Mouse (Mus musculus): ENCODE data around the gene Mlkl.
"Not testable (repeated sequence)": the region's sequence is repeated elsewhere in the genome, so short reads cannot be mapped to it uniquely, and the experiment has no call there.

Gene Mlkl

GRCm38 (mm10) chr8:111313961-111314360 is 24.0 kb downstream of the Mlkl start:
- in situ Hi-C loops (cut with MboI): not testable (repeated sequence)

- in situ Hi-C loops (cut with MboI): no loop called here
These were observed 25.2 kb downstream of the Mlkl start for GRCm38 (mm10) chr8:111312758-111313162.

- in situ Hi-C loops (cut with MboI): not testable (repeated sequence)
These were observed 28.0 kb downstream of the Mlkl start for GRCm38 (mm10) chr8:111310006-111310405.

GRCm38 (mm10) chr8:111305031-111305730 is 32.8 kb downstream of the Mlkl start:
- in situ Hi-C loops (cut with MboI): no loop called here

GRCm38 (mm10) chr8:111304359-111304758 is 33.6 kb downstream of the Mlkl start:
- in situ Hi-C loops (cut with MboI): no loop called here

- in situ Hi-C loops (cut with MboI): not testable (repeated sequence)
These were observed 34.7 kb downstream of the Mlkl start for GRCm38 (mm10) chr8:111303076-111303803.

GRCm38 (mm10) chr8:111300597-111301546 is 37.1 kb downstream of the Mlkl start:
- in situ Hi-C loops (cut with MboI): no loop called here

GRCm38 (mm10) chr8:111299821-111300568 is 38.0 kb downstream of the Mlkl start, which contains the start of gene Rfwd3:
TSS of gene Rfwd3 (minus strand) at chr8:111300222.
- in situ Hi-C loops (cut with MboI): no loop called here

GRCm38 (mm10) chr8:111299363-111299820 is 38.6 kb downstream of the Mlkl start:
- in situ Hi-C loops (cut with MboI): no loop called here

- in situ Hi-C loops (cut with MboI): no loop called here
These were observed 40.0 kb downstream of the Mlkl start for GRCm38 (mm10) chr8:111298011-111298410.

GRCm38 (mm10) chr8:111291733-111292132 is 46.2 kb downstream of the Mlkl start:
- in situ Hi-C loops (cut with MboI): no loop called here

- in situ Hi-C loops (cut with MboI): no loop called here
These were observed 47.4 kb downstream of the Mlkl start for GRCm38 (mm10) chr8:111290586-111290985.

GRCm38 (mm10) chr8:111285603-111286002 is 52.4 kb downstream of the Mlkl start:
- in situ Hi-C loops (cut with MboI): no loop called here

GRCm38 (mm10) chr8:111282093-111282492 is 55.9 kb downstream of the Mlkl start:
- in situ Hi-C loops (cut with MboI): no loop called here

GRCm38 (mm10) chr8:111268277-111268676 is 69.7 kb downstream of the Mlkl start:
- in situ Hi-C loops (cut with MboI): no loop called here

GRCm38 (mm10) chr8:111266161-111266560 is 71.8 kb downstream of the Mlkl start:
- in situ Hi-C loops (cut with MboI): not testable (repeated sequence)

- in situ Hi-C loops (cut with MboI): no loop called here
These were observed 73.2 kb downstream of the Mlkl start for GRCm38 (mm10) chr8:111264693-111265220.

GRCm38 (mm10) chr8:111261981-111262381 is 76.0 kb downstream of the Mlkl start:
- in situ Hi-C loops (cut with MboI): no loop called here

Data from mature B cell (primary cell).